Mouse (Mus musculus) spleen, adult 2 months (tissue): Measurements from ENCODE around the gene Mprip.

ENCODE experiments used
- CTCF ChIP-seq: fragments of 200-500 bp; IDR thresholded peaks from 2 replicates; pipeline ENCODE4 v1.5.1; 2011; ENCODE audit warnings: mild to moderate bottlenecking, inconsistent platforms; ENCODE audit not compliant: insufficient read depth, insufficient read length, insufficient replicate concordance; ENCODE audit errors: extremely low read depth
- POLR2A ChIP-seq: fragments of 200-500 bp; IDR thresholded peaks from 2 replicates; pipeline ENCODE4 v1.6.1; 2011; ENCODE audit warnings: low read depth, low read length, inconsistent platforms

DNA sequence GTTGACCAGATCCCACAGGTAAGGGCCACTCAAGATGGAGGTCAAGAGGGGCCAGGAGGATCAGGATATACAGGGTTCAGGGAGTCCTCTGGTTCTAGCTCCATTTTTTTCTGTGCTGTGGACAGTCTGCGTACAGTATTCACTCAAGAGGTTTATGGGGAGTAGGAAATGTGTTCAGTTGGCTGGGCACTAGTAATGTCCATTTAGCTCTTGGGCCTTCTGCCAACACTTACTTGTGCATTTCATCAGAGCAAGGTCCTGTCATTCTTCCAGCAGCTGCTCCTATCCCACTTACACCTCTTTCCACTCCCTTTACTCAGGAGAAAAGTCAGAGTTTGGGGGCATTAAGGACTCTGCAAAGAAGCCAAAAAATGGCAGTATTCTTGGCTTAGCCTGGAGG is 33.4 kb downstream of the Mprip start:
- no peak for TF ChIP-seq CTCF
- no peak for TF ChIP-seq POLR2A
